Mouse (Mus musculus): Measurements from ENCODE around the gene Agrp.

Agrp gene

DNA sequence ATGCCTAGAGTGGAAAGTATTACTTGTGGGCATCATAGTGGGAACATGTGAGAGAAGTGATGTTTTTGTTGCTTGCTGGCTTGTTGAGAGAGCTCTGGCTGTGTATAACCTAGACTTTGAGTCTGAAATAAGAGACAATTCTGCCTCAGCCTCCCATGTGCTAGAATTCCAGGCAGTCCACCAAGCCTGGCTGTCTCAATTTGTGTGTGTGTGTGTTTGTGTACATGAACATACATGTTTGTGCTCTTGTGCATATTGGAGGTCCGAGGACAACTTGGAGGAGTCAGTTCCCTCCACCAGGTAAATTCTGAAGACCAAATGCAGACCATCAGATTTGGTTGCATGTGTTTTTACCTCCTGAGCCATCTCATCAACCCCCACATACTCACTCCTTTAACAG, 8.0 kb upstream of the Agrp start:
- Histone ChIP-seq H3K4me3 (replicated peaks; ENCODE audit: low read length) (no peak overlapping the region), H3K36me3 (ENCODE audit: insufficient read depth, low read length) (peaks cover 52% of the 10 kb centered on the region), H3K9me3 (ENCODE audit: low read length) (no peaks in the 10 kb centered on the region), H3K27me3 (ENCODE audit: insufficient read depth, low read length) (no peaks in the 10 kb centered on the region), H3K4me1 (replicated peaks; ENCODE audit: low read depth, low read length) (peaks cover 35% of the 10 kb centered on the region)
- no peak for TF ChIP-seq NANOG (IDR thresholded peaks at IDR 0.05; ENCODE audit: borderline replicate concordance, low read length)
- no peak for TF ChIP-seq CTCF (conservative IDR thresholded peaks at IDR 0.05; ENCODE audit: low read length)
- TF ChIP-seq POU5F1 (IDR thresholded peaks at IDR 0.05; ENCODE audit: borderline replicate concordance, low read length): no peak

DNA sequence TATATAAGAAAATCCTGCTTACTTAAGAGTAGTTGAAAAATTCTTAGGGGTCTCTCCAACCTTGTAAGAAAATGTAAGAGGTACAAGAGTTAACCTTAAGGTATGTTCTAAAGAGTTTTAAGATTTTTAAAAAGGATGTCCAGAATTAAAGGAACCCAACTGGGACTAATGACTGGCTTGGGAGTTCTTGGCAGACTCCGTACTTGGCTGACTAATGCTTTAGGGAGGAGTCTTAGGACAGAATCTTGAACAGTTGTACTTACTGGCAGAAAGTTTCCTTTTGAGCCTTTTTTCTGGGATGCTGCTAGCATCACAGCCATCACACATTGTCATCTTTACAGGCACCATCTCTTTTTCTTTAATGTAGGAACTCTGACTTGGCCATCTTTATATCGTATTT, 3.3 kb upstream of the Agrp start:
- Histone ChIP-seq H3K36me3 (ENCODE audit: insufficient read depth, low read length) (peaks cover 35% of the 10 kb centered on the region), H3K4me3 (replicated peaks; ENCODE audit: low read length) (no peak overlapping the region), H3K9me3 (ENCODE audit: low read length) (no peaks in the 10 kb centered on the region), H3K4me1 (replicated peaks; ENCODE audit: low read depth, low read length) (peaks cover 39% of the 10 kb centered on the region), H3K27me3 (ENCODE audit: insufficient read depth, low read length) (no peaks in the 10 kb centered on the region)
- TF ChIP-seq CTCF (conservative IDR thresholded peaks at IDR 0.05; ENCODE audit: low read length) (no peak), POU5F1 (IDR thresholded peaks at IDR 0.05; ENCODE audit: borderline replicate concordance, low read length) (no peak), NANOG (IDR thresholded peaks at IDR 0.05; ENCODE audit: borderline replicate concordance, low read length) (no peak)

DNA sequence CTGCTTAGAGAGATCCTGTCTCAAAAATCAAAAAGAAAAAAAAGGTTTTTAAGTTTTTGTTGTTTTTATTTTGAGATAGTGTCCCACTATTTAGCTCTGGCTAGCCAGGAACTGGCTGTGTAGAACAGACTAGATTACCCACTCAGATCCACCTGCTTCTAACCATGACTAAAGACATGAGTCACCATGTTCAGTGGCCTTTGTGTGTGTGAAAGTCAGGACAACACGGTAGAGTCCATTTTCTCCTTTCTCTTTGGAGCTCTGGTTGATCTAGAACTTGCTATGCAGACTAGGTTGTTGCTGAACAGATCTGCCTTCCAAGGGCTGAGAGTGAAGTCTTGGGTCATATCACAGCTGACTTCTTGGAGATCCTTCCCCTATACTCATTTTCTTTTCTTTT, 2.6 kb upstream of the Agrp start:
- H3K4me3 ChIP-seq (replicated peaks; ENCODE audit: low read length): no peak overlapping the region
- no peaks in the 10 kb centered on the region for H3K27me3 ChIP-seq (ENCODE audit: insufficient read depth, low read length)
- H3K4me1 ChIP-seq (replicated peaks; ENCODE audit: low read depth, low read length): peaks cover 46% of the 10 kb centered on the region
- no peaks in the 10 kb centered on the region for H3K9me3 ChIP-seq (ENCODE audit: low read length)
- TF ChIP-seq CTCF (conservative IDR thresholded peaks at IDR 0.05; ENCODE audit: low read length): no peak
- no peak for TF ChIP-seq POU5F1 (IDR thresholded peaks at IDR 0.05; ENCODE audit: borderline replicate concordance, low read length)
- TF ChIP-seq NANOG (IDR thresholded peaks at IDR 0.05; ENCODE audit: borderline replicate concordance, low read length): no peak
- H3K36me3 ChIP-seq (ENCODE audit: insufficient read depth, low read length): peaks cover 28% of the 10 kb centered on the region

DNA sequence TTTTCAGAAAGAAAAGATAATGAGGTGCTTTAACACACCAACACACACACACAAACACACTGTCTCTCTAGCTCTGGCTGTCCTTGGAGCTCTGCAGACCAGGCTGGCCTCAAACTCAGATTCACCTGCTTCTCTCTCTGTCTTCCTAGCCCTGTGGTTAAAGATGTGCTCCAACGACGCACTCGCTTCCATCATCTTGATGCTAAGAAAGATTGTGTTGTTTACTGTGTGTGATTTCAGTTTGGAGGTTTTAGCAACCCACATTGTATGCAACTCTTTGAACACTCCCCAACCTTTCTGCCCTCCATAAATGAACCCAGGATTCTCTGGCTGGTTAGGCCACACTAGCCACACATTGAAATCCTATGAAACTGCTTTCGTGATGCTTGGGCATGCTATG, 1.3 kb upstream of the Agrp start:
- H3K36me3 ChIP-seq (ENCODE audit: insufficient read depth, low read length): peaks cover 16% of the 10 kb centered on the region
- TF ChIP-seq POU5F1 (IDR thresholded peaks at IDR 0.05; ENCODE audit: borderline replicate concordance, low read length): no peak
- no peak for TF ChIP-seq CTCF (conservative IDR thresholded peaks at IDR 0.05; ENCODE audit: low read length)
- H3K9me3 ChIP-seq (ENCODE audit: low read length): no peaks in the 10 kb centered on the region
- peak overlapping the region; percentile 96; the same call in 1 of the 2 replicates for H3K4me3 ChIP-seq (replicated peaks; ENCODE audit: low read length)
- H3K4me1 ChIP-seq (replicated peaks; ENCODE audit: low read depth, low read length): peaks cover 51% of the 10 kb centered on the region
- no peaks in the 10 kb centered on the region for H3K27me3 ChIP-seq (ENCODE audit: insufficient read depth, low read length)

DNA sequence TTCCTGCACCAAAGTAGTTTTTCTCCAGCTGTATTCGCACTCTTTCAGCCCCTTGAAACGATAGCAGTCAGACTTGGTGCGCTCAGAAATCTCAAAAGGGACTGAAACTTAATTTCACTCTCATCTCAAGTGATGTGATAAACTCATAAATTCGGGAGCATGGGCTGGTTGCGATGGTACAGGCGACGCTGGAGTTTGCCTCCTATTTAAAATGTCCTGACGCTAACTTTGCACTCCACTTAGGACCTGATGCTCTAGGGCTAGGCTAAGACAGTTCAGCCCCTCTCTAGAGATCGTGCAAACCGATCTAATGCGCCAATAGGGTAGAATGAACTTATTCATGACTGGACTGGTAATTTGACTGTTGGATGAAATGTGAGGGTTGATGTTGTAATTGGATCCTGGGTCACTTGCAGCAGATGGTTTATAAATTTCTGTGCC, 428 bp upstream of the Agrp start:
- H3K4me1 ChIP-seq (replicated peaks; ENCODE audit: low read depth, low read length): peaks cover 51% of the 10 kb centered on the region

DNA sequence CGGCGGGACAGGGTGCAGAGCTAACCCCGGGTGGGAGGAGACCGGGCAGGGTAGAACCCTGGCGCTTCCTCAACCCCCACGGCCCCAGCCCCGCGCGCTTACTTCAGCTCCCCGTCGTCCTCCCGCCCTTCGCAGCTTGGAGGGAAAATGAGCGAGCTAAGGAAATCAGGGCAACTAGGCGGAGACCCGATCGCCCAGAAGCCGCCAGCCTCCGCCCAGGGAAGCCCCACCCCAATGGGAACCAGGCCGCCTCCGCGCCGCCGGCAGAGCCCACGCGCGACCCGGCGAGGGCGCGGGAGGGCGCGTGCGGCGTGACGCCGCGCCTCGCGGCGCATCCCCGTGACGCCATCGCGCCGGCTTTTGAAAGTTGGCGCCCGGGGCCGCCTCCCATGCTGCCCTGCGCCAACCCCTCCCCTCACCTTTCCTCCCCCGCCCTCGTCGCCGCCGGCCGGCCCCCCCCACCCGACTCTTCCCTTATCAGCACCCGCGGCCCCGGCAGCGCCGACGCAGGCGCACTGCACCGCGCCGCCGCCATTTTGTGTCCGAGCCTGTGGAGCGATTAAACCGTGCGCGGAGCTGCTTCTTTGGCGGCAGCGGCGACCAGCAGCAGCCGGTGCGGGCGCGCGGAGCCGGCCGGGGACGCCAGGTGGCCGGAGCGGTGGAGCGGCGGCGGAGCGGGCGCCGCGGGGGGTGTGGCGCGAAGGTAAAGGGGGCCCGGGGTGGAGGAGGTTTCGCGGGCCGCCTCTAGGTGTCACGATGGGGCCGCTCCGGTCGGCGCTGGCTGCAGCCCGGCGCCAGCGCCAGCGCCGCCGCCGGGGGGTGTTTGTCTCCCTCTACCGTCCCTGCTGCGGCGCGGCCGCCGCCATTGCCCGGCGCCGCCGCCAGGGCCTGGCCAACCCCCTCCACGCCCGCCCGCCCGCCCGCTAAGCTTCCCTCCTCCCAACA, 903 bp downstream of the Agrp start, which contains the start of gene Ctcf:
Gene Ctcf, plus strand, starts transcription at position 551 of the 945 bp plus-strand sequence.
- Histone ChIP-seq H3K27me3 (ENCODE audit: insufficient read depth, low read length) (no peaks in the 10 kb centered on the region), H3K36me3 (ENCODE audit: insufficient read depth, low read length) (peaks cover 16% of the 10 kb centered on the region), H3K4me1 (replicated peaks; ENCODE audit: low read depth, low read length) (peaks cover 53% of the 10 kb centered on the region), H3K9me3 (ENCODE audit: low read length) (no peaks in the 10 kb centered on the region), H3K4me3 (replicated peaks; ENCODE audit: low read length) (peak within 1 kb of the TSS; percentile 96)
- TF ChIP-seq CTCF (conservative IDR thresholded peaks at IDR 0.05; ENCODE audit: low read length) (no peak), POU5F1 (IDR thresholded peaks at IDR 0.05; ENCODE audit: borderline replicate concordance, low read length) (no peak), NANOG (IDR thresholded peaks at IDR 0.05; ENCODE audit: borderline replicate concordance, low read length) (no peak)

More for the DNA sequence above, 428 bp upstream of the Agrp start:
- Histone ChIP-seq H3K4me3 (replicated peaks; ENCODE audit: low read length) (peak overlapping the region; percentile 96), H3K27me3 (ENCODE audit: insufficient read depth, low read length) (no peaks in the 10 kb centered on the region), H3K9me3 (ENCODE audit: low read length) (no peaks in the 10 kb centered on the region), H3K36me3 (ENCODE audit: insufficient read depth, low read length) (peaks cover 10% of the 10 kb centered on the region)
- TF ChIP-seq CTCF (conservative IDR thresholded peaks at IDR 0.05; ENCODE audit: low read length): no peak
- TF ChIP-seq NANOG (IDR thresholded peaks at IDR 0.05; ENCODE audit: borderline replicate concordance, low read length): no peak
- no peak for TF ChIP-seq POU5F1 (IDR thresholded peaks at IDR 0.05; ENCODE audit: borderline replicate concordance, low read length)

DNA sequence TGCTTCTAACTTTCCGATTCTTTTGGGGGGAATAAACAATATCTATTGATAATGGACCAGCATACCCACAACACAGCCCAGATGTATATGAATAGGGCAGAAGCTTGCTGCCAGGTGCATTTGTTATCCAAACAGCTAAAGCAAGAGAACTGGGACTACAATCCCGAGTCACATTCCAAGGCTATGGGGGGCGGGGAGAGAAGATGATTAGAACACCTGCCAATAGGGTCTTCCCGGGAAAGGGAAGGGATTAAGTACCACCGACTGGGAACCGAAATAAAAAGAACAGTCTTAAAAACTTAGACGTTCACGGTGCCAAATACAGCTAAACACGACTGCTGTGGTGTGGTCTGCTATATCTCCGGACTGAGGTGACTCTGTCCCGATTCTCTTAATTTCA, 1.7 kb downstream of the Agrp start:
- Histone ChIP-seq H3K27me3 (ENCODE audit: insufficient read depth, low read length) (no peaks in the 10 kb centered on the region), H3K4me1 (replicated peaks; ENCODE audit: low read depth, low read length) (peaks cover 51% of the 10 kb centered on the region), H3K36me3 (ENCODE audit: insufficient read depth, low read length) (peaks cover 16% of the 10 kb centered on the region), H3K4me3 (replicated peaks; ENCODE audit: low read length) (peak overlapping the region; percentile 96), H3K9me3 (ENCODE audit: low read length) (no peaks in the 10 kb centered on the region)
- TF ChIP-seq POU5F1 (IDR thresholded peaks at IDR 0.05; ENCODE audit: borderline replicate concordance, low read length) (no peak), NANOG (IDR thresholded peaks at IDR 0.05; ENCODE audit: borderline replicate concordance, low read length) (no peak), CTCF (conservative IDR thresholded peaks at IDR 0.05; ENCODE audit: low read length) (no peak)

DNA sequence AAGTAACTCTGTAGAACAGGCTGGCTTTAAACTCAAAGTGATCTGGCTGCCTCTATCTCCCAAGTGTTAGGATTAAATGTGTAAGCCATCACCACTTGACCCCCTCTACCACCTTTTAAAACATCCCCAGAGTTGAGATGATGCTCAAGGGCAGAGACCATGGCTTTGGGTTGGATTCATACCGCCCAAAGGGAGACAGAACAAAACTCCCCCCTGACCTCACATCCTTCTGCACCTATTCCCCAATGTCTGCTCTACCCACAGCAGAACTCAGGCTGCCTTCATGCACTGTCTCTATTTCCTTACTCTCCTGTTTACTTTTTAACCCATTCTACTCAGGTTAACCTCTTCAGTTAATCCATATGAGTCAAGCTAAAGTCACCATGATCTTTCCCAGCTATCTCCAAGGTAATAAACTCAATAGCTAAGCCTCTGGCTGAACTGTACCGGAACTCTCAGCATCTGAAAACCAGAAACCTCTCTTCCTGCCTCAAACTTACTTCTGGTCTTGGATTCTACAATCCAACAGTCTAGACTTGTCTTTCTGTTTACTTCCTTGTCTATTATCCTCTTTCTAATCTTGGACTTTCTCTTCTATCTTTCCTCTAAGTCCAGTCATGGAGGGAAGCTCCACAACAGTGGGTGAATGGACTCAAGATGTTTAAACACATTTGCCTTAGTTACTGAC, 2.3 kb downstream of the Agrp start:
- no peaks in the 10 kb centered on the region for H3K27me3 ChIP-seq (ENCODE audit: insufficient read depth, low read length)
- peaks cover 17% of the 10 kb centered on the region for H3K36me3 ChIP-seq (ENCODE audit: insufficient read depth, low read length)
- H3K9me3 ChIP-seq (ENCODE audit: low read length): no peaks in the 10 kb centered on the region
- TF ChIP-seq NANOG (IDR thresholded peaks at IDR 0.05; ENCODE audit: borderline replicate concordance, low read length): no peak
- peaks cover 46% of the 10 kb centered on the region for H3K4me1 ChIP-seq (replicated peaks; ENCODE audit: low read depth, low read length)
- H3K4me3 ChIP-seq (replicated peaks; ENCODE audit: low read length): peak overlapping the region; percentile 96

All from E14TG2a.4 (cell line).